Mouse (Mus musculus) brain, adult 10 weeks (tissue): Measurements from ENCODE around the gene Hs1bp3. TPM values are rescaled to one million over a fixed set of nuclear protein-coding genes. Genes with fewer than 3 reads are reported as not detected.

Experiments used
- polyA plus RNA-seq: library from polyadenylated mRNA; stranded (reverse); fragments of 350-450 nt; fragmentation: Illumina TruSeq; extraction: RNeasy Lipid Tissue Mini Kit (QIAGEN cat#74804); gene quantifications from one replicate; pipeline ENCODE4 v1.2.3, GENCODE M21; 2015; ENCODE audit warnings: low read depth, low replicate concordance

Hs1bp3 gene
- polyA plus RNA-seq = 11.2 TPM

DNA sequence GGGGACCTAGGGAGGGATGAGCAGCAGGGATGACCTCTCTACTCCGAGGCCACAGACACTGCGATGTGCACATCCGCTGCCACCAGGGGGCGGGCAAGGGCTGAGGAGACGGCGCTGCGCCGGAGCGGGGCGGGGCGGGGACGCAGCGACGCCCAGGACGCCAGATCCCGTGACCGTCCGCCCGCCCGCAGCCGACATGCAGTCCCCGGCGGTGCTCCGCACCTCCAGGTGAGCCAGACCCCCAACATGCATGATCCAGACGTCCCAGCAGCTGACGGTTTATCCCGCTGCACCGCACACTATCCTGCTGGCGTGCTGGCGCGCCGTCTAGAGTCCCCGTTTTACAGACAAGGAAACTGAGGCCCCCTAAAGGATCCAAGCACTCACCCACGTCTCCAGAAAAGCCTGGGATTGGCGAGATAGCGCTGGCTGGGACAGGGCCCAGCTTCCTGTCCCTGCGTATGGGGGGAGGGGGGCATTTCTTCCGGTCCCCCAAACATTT is at the start of gene Hs1bp3:
TSS of gene Hs1bp3 (plus strand) at position 163 of the 502 bp plus-strand sequence.

DNA sequence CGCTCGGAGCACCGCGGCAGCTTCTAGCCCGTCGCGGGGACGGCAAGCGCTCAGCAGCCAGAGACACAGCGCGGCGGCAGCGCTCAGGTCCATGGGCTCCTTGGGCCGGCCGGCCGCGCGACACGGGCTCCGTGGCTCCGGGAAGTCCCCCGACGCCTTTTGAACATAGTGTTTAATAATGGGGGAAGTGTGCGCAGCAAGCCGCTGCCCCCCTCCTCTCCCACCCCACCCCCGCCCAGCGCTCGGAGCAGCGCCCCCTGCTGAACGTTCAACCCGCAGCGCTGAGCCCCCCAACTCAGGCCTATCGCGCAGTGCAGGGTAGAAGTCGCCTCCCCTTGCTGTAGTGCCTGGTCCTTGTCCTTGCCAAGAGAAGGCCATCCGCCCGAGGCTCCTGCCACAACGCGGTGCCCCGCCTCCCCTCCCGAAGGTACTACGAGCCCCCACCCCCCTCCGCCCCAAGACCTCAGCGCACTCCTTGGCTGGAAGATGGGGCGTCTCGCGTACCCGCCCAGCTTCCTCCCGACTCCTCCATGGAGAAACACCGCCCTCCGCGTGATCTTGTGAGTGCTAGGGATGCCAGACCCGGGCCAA is 11.3 kb upstream of the Hs1bp3 start, which contains the start of gene Gdf7:
TSS of gene Gdf7 (minus strand) at position 114 of the 591 bp plus-strand sequence.

Other genes starting within 250 kb of the Hs1bp3 start
- gene Ldah, start 105.3 kb upstream of the Hs1bp3 start, polyA plus RNA-seq = 49.0 TPM
- gene Gdf7, start 11.5 kb upstream of the Hs1bp3 start, polyA plus RNA-seq = not detected
- gene Rhob, start 186.6 kb downstream of the Hs1bp3 start, polyA plus RNA-seq = 230 TPM